Mouse (Mus musculus) granulocyte monocyte progenitor cell, adult 5-6 weeks (primary cell): Measurements from ENCODE around the gene Klhdc8a. TPM values are rescaled to one million over a fixed set of nuclear protein-coding genes. Genes with fewer than 3 reads are reported as not detected.
A peak's percentile ranks its signal among the peaks of the same experiment; 100 is the strongest.

Experiments
- ATAC-seq: replicated peaks from 2 replicates; pipeline ENCODE4 v1.8.0; 2016; ENCODE audit warnings: mild to moderate bottlenecking, moderate TSS enrichment, inconsistent platforms; ENCODE audit not compliant: poor library complexity, severe bottlenecking
- total RNA-seq, 2 experiments: library from RNA; stranded (forward) in 1 of 2; stranded (reverse) in 1 of 2; fragments of 200-712, 200-1000 nt in 1 of 2; fragments of >200 nt in 1 of 2; fragmentation: Nextera tagmentation in 1 of 2; gene quantifications; 2 replicates each; pipeline ENCODE4 v1.2.3; 2014 to 2017

Gene Klhdc8a
- total RNA-seq, 2 experiments from 2014 or later, result not detected

GRCm38 (mm10) chr1:132289965-132290364, 8.5 kb upstream of the Klhdc8a start:
- ATAC-seq, result no peak

- no peak for ATAC-seq
Measured at GRCm38 (mm10) chr1:132290921-132291675, 7.3 kb upstream of the Klhdc8a start.

- no peak for ATAC-seq
Measured at GRCm38 (mm10) chr1:132291706-132292105, 6.7 kb upstream of the Klhdc8a start.

- 0 out of 2 replicates have a peak, but pooled peaks have one; percentile 37 for ATAC-seq
Measured at GRCm38 (mm10) chr1:132292318-132293129, 5.9 kb upstream of the Klhdc8a start.

GRCm38 (mm10) chr1:132295506-132295905, 2.9 kb upstream of the Klhdc8a start:
- no peak for ATAC-seq

GRCm38 (mm10) chr1:132296051-132296450, 2.4 kb upstream of the Klhdc8a start:
- no peak for ATAC-seq

- ATAC-seq, result peak; percentile 37
Measured at GRCm38 (mm10) chr1:132298801-132299464, 507 bp downstream of the Klhdc8a start.

GRCm38 (mm10) chr1:132299744-132300143, 1.3 kb downstream of the Klhdc8a start:
- ATAC-seq, result no peak

- no peak for ATAC-seq
Measured at GRCm38 (mm10) chr1:132301242-132301641, 2.8 kb downstream of the Klhdc8a start.

GRCm38 (mm10) chr1:132302341-132302866, 4.0 kb downstream of the Klhdc8a start:
- ATAC-seq, result no peak

- ATAC-seq, result no peak
Measured at GRCm38 (mm10) chr1:132304618-132305214, 6.3 kb downstream of the Klhdc8a start.

GRCm38 (mm10) chr1:132306160-132306559, 7.7 kb downstream of the Klhdc8a start:
- ATAC-seq, result peak; percentile 52

GRCm38 (mm10) chr1:132306808-132307207, 8.4 kb downstream of the Klhdc8a start:
- no peak for ATAC-seq

GRCm38 (mm10) chr1:132307962-132308361, 9.5 kb downstream of the Klhdc8a start:
- ATAC-seq, result no peak

- ATAC-seq, result no peak
Measured at GRCm38 (mm10) chr1:132308674-132309073, 10.2 kb downstream of the Klhdc8a start.

GRCm38 (mm10) chr1:132310754-132311153, 12.3 kb downstream of the Klhdc8a start:
- ATAC-seq, result no peak

GRCm38 (mm10) chr1:132311174-132311859, 12.9 kb downstream of the Klhdc8a start:
- ATAC-seq, result peak; percentile 61

GRCm38 (mm10) chr1:132312043-132312442, 13.6 kb downstream of the Klhdc8a start:
- ATAC-seq, result no peak

GRCm38 (mm10) chr1:132312703-132313102, 14.3 kb downstream of the Klhdc8a start:
- ATAC-seq, result peak; percentile 26; the same call in 1 of the 2 replicates
